Mouse (Mus musculus): ENCODE data around the gene Ercc4. TPM values are rescaled to one million over a fixed set of nuclear protein-coding genes. Genes with fewer than 3 reads are reported as not detected.
"Not testable (repeated sequence)": the region's sequence is repeated elsewhere in the genome, so short reads cannot be mapped to it uniquely, and the experiment has no call there.

Ercc4 gene
- total and polyA plus RNA-seq, 3 experiments = 6.2 to 7.7 (median 6.6) TPM

DNA sequence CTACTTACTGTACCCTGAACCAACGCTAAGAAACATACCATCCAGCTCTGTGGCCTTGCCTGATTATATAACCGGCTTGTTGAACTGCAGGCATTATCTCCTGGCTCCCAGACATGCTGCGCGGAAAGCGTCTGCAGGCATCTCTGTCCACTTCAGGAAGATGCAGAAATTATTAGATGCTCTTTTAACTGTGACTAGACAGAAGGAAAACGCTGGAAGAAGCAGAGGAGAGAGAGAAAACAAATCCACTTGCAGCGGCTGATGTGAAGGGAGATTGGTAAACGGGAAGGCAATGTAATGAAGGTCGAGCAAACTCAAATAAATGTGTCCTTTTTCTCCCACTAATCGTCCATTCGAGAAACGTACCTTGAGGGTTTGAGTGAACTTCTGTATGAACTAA lies 1.1 kb upstream of the Ercc4 start:
- no peak for DNase-seq
- TF ChIP-seq EP300 (IDR thresholded peaks at IDR 0.05; ENCODE audit: insufficient read depth, low read depth, low read length) (no peak), POLR2A (IDR thresholded peaks at IDR 0.05; ENCODE audit: insufficient read depth, low read depth, low read length) (no peak), CTCF (IDR thresholded peaks at IDR 0.05) (no peak)
- WGBS = 83% methylated on average over 12 of the region's 12 CpGs
- H3K9ac ChIP-seq (ENCODE audit: low read depth, low read length) = no peak overlapping the region
- H3K36me3 ChIP-seq (ENCODE audit: control insufficient read depth, insufficient read depth, low read length) = no peaks in the 10 kb centered on the region
- no peak overlapping the region for H3K4me3 ChIP-seq
- H3K79me2 ChIP-seq (replicated peaks; ENCODE audit: control insufficient read depth, insufficient read depth, low read length) = no peaks in the 10 kb centered on the region
- peaks cover 1% of the 10 kb centered on the region; the same call in 1 of the 2 replicates for H3K4me1 ChIP-seq (ENCODE audit: control insufficient read depth, insufficient read depth, low read length)
- no peaks in the 10 kb centered on the region for H3K27me3 ChIP-seq (ENCODE audit: control insufficient read depth, insufficient read depth, low read length)
- H3K27ac ChIP-seq = no peak overlapping the region
- intact Hi-C loops (cut with DNase I) = loop anchor here (10.0 kb wide), 1 partner anchor 454 kb away; no protein-coding TSS in a partner anchor

DNA sequence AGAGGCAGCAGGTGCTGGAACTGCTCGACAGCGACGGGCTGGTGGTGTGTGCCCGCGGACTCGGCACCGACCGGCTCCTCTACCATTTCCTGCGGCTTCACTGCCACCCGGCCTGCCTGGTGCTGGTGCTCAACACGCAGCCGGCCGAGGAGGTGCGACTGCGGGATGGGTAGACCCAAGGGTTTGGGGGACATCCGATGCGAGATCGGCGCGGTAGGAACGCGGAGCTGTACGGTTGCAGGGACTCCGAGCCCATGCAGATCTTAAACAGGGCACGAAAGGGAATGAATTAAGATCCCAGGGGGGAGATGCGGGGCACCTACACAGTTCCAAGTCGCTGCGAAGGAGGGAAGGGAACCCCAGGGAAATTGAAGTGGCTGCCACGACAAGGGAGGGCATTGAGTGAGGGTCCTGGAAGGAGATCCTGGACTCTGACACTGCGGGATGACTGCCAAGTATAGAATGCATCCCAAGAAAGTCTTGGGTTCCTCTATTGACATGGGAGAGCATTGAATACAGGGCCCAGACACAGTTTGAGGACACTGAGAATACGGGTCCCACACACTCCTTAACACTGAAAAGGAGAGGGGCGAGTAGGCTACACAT lies 609 bp downstream of the Ercc4 start:
- DNase-seq = no peak
- Histone ChIP-seq H3K4me1 (ENCODE audit: control insufficient read depth, insufficient read depth, low read length) (peaks cover 1% of the 10 kb centered on the region; the same call in 1 of the 2 replicates), H3K36me3 (ENCODE audit: control insufficient read depth, insufficient read depth, low read length) (no peaks in the 10 kb centered on the region), H3K9ac (ENCODE audit: low read depth, low read length) (peak overlapping the region; percentile 86), H3K4me3 (peak overlapping the region; percentile 76), H3K79me2 (replicated peaks; ENCODE audit: control insufficient read depth, insufficient read depth, low read length) (no peaks in the 10 kb centered on the region), H3K27ac (peak overlapping the region; percentile 88), H3K27me3 (ENCODE audit: control insufficient read depth, insufficient read depth, low read length) (no peaks in the 10 kb centered on the region)
- TF ChIP-seq CTCF (IDR thresholded peaks at IDR 0.05) (no peak), EP300 (IDR thresholded peaks at IDR 0.05; ENCODE audit: insufficient read depth, low read depth, low read length) (no peak), POLR2A (IDR thresholded peaks at IDR 0.05; ENCODE audit: insufficient read depth, low read depth, low read length) (no peak)
- intact Hi-C loops (cut with DNase I) = loop anchor here (10.0 kb wide), 4 partner anchors 425 to 625 kb away; partner anchors contain the start of gene Pla2g10
- 2% methylated on average over 32 of the region's 32 CpGs for WGBS

DNA sequence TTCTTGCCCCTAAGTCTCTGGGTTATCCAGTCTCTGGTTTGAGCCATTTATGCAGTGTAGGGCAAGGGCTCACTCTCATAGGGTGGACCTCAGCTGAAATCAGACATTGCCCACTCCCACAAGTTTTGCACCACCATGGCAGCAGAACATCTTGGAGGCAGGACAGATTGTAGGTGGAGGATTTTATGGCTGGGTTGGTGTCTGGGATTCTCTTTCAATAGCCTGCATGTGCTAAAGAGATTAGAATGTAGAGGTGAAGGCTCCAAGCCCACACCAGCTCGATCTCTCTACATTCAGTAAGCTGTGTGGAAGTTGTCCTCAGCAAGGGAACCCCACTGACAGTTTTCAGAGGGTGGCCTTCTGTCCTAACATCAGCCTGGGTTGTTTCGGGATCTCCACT lies 5.3 kb downstream of the Ercc4 start:
- H3K79me2 ChIP-seq (replicated peaks; ENCODE audit: control insufficient read depth, insufficient read depth, low read length) = 0 out of 2 replicates have a peak, but pooled peaks cover 1% of the 10 kb centered on the region
- TF ChIP-seq EP300 (IDR thresholded peaks at IDR 0.05; ENCODE audit: insufficient read depth, low read depth, low read length) (no peak), CTCF (IDR thresholded peaks at IDR 0.05) (no peak), POLR2A (IDR thresholded peaks at IDR 0.05; ENCODE audit: insufficient read depth, low read depth, low read length) (no peak)
- no peak overlapping the region for H3K4me3 ChIP-seq
- intact Hi-C loops (cut with DNase I) = loop anchor here (10.0 kb wide), 3 partner anchors 420 to 620 kb away; partner anchors contain the start of gene Pla2g10
- H3K9ac ChIP-seq (ENCODE audit: low read depth, low read length) = no peak overlapping the region
- no peaks in the 10 kb centered on the region for H3K27me3 ChIP-seq (ENCODE audit: control insufficient read depth, insufficient read depth, low read length)
- H3K27ac ChIP-seq = no peak overlapping the region
- no peak for DNase-seq
- WGBS = 87% methylated on average over 2 of the region's 2 CpGs
- H3K36me3 ChIP-seq (ENCODE audit: control insufficient read depth, insufficient read depth, low read length) = no peaks in the 10 kb centered on the region
- H3K4me1 ChIP-seq (ENCODE audit: control insufficient read depth, insufficient read depth, low read length) = peaks cover 1% of the 10 kb centered on the region; the same call in 1 of the 2 replicates

DNA sequence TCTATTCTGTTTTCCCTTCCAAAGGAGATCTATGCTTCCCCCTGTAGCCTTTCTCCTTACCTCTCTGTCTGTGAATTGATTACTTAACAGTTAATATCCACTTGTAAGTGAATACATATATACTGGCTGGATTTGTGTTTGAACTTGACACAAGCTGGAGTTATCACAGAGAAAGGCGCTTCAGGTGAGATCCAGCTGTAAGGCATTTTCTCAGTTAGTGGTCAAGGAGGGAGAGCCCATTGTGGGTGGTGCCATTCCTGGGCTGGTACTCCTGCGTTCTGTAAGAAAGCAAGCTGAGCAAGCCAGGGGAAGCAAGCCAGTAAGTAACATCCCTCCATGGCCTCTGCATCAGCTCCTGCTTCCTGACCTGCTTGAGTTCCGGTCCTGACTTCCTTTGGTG lies 6.0 kb downstream of the Ercc4 start:
- 57% methylated on average over 3 of the region's 3 CpGs for WGBS
- not testable (repeated sequence) for H3K4me3 ChIP-seq; H3K27me3 ChIP-seq (ENCODE audit: control insufficient read depth, insufficient read depth, low read length); H3K27ac ChIP-seq; H3K79me2 ChIP-seq (replicated peaks; ENCODE audit: control insufficient read depth, insufficient read depth, low read length); H3K36me3 ChIP-seq (ENCODE audit: control insufficient read depth, insufficient read depth, low read length); DNase-seq; H3K9ac ChIP-seq (ENCODE audit: low read depth, low read length); H3K4me1 ChIP-seq (ENCODE audit: control insufficient read depth, insufficient read depth, low read length)
- intact Hi-C loops (cut with DNase I) = loop anchor here (10.0 kb wide), 3 partner anchors 419 to 619 kb away; partner anchors contain the start of gene Pla2g10

DNA sequence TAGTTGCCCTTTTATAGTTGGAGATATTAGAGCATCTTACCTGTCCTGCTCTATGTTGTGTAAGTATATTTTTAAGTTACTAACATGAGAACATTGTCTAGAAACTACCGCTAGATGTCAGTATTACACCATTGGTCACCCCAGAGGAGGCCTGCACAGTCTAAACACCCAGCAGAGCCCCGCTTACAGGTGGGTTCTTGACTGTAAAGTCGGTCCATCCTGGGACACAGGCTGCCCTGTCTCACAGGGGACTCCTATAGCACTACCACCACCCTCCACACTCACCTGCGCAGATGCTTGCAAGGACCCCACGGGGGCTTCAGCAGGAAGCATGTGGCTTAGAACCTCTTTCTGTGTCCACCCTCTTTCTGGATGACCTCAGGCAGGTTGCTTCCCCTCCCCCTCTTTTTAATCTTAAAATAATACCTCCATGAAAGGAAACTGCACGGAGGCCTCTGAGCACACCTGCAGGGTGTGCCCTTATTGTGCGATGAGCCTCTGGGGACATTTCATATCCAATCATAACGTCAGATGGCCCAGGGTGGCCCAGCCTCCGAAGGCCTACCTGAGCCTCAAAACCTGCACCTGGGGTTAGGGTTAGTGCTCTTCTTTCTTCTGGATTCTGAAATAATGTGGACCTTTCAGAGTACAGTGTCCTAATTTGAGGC lies 7.9 kb downstream of the Ercc4 start:
- intact Hi-C loops (cut with DNase I) = loop anchor here (1.0 to 10.0 kb wide), 6 partner anchors 43 to 617 kb away; partner anchors contain the start of gene Pla2g10
- WGBS = 55% methylated on average over 9 of the region's 9 CpGs
- no peaks in the 10 kb centered on the region for H3K36me3 ChIP-seq (ENCODE audit: control insufficient read depth, insufficient read depth, low read length)

More for the DNA sequence above, 7.9 kb downstream of the Ercc4 start:
- H3K4me3 ChIP-seq = no peak overlapping the region
- H3K27ac ChIP-seq = no peak overlapping the region
- H3K9ac ChIP-seq (ENCODE audit: low read depth, low read length) = no peak overlapping the region
- TF ChIP-seq CTCF (IDR thresholded peaks at IDR 0.05) (peak; percentile 88), EP300 (IDR thresholded peaks at IDR 0.05; ENCODE audit: insufficient read depth, low read depth, low read length) (0 out of 2 replicates have a peak, but pooled peaks have one; percentile 15), POLR2A (IDR thresholded peaks at IDR 0.05; ENCODE audit: insufficient read depth, low read depth, low read length) (no peak)
- no peaks in the 10 kb centered on the region for H3K27me3 ChIP-seq (ENCODE audit: control insufficient read depth, insufficient read depth, low read length)
- no peaks in the 10 kb centered on the region for H3K4me1 ChIP-seq (ENCODE audit: control insufficient read depth, insufficient read depth, low read length)
- 0 out of 2 replicates have a peak, but pooled peaks cover 1% of the 10 kb centered on the region for H3K79me2 ChIP-seq (replicated peaks; ENCODE audit: control insufficient read depth, insufficient read depth, low read length)
- DNase-seq = peak; percentile 19 to 32

Measured in heart, adult 2 months (tissue).